ENCODE assay signal across 9 mouse cellular contexts in genomic region chr17:84698727-84699126, GRCm38 (mm10). TPM values are rescaled to one million over a fixed set of nuclear protein-coding genes. Genes with fewer than 3 reads are reported as not detected.
A peak's percentile ranks its signal among the peaks of the same experiment; 100 is the strongest.
DNase-seq lines count a peak whose midpoint lies in the region; ATAC-seq lines count a peak whose summit lies in the region.
"Had no signal": no experiment of that assay in that cellular context is flagged by ENCODE, and none has a peak within 500 bp of the region (broad histone marks: within the 10 kb centered on the region; RNA-seq: fewer than 3 reads in every experiment).

No protein-coding gene starts in this region.

- no peaks in the 10 kb centered on the region for H3K27me3 ChIP-seq in kidney, embryonic 15.5 days
- H3K27me3 ChIP-seq in stomach, embryonic 16.5 days (ENCODE audit: control insufficient read depth, insufficient read depth, low read length) = no peaks in the 10 kb centered on the region

- DNase-seq in kidney, adult 11 months = peak; percentile 48
- peak; percentile 80 for DNase-seq in brain, adult 2 months (ENCODE audit: low read depth, low spot score)
- peak; percentile 55 to 70 for DNase-seq in left cerebral cortex, postnatal 10 days (ENCODE audit: extremely low spot score in 1 of 2, low spot score in 2 of 2)

- no peaks in the 10 kb centered on the region for H3K36me3 ChIP-seq in kidney, embryonic 15.5 days
- no peaks in the 10 kb centered on the region for H3K36me3 ChIP-seq in stomach, embryonic 16.5 days (ENCODE audit: control insufficient read depth, insufficient read depth, low read length)

- no peaks in the 10 kb centered on the region for H3K9me3 ChIP-seq in kidney, embryonic 15.5 days (replicated peaks)
- H3K9me3 ChIP-seq in stomach, embryonic 16.5 days (replicated peaks; ENCODE audit: control insufficient read depth, low read length) = no peaks in the 10 kb centered on the region

- H3K4me3 ChIP-seq in kidney, embryonic 15.5 days (replicated peaks) = no peak overlapping the region
- H3K4me3 ChIP-seq in stomach, embryonic 16.5 days (replicated peaks; ENCODE audit: low read length) = no peak overlapping the region
- H3K4me3 ChIP-seq: myocyte had no signal

- peaks cover 38% of the 10 kb centered on the region for H3K4me1 ChIP-seq in kidney, embryonic 15.5 days
- no peaks in the 10 kb centered on the region for H3K4me1 ChIP-seq in stomach, embryonic 16.5 days (ENCODE audit: control insufficient read depth, insufficient read depth, low read length)

- ATAC-seq in kidney, embryonic 15.5 days (replicated peaks; ENCODE audit: low FRiP score) = no peak
- peak; percentile 84 for ATAC-seq in erythroblast, adult 5-6 weeks (replicated peaks; ENCODE audit: low FRiP score, poor library complexity, severe bottlenecking)
- peak; percentile 64 for ATAC-seq in inflammation-experienced regulatory T-cells, adult 6 months
- ATAC-seq in monocyte, adult 5-6 weeks (replicated peaks; ENCODE audit: insufficient number of reproducible peaks, low FRiP score, low TSS enrichment, poor library complexity, severe bottlenecking) = 0 out of 2 replicates have a peak, but pooled peaks have one; percentile 49
- peak; percentile 3; the same call in 1 of the 2 replicates for ATAC-seq in stomach, embryonic 16.5 days (ENCODE audit: insufficient read depth, low FRiP score)

- intact Hi-C loops in left cerebral cortex, postnatal 10 days (cut with DNase I) = no loop called here

- no peak overlapping the region for H3K27ac ChIP-seq in kidney, embryonic 15.5 days
- H3K27ac ChIP-seq in stomach, embryonic 16.5 days (ENCODE audit: low read length) = no peak overlapping the region

- WGBS in kidney, embryonic 15.5 days = 35% methylated on average over 5 of the region's 5 CpGs
- WGBS in stomach, embryonic 16.5 days = 28% methylated on average over 5 of the region's 5 CpGs

- H3K9ac ChIP-seq in kidney, embryonic 15.5 days = no peak overlapping the region
- H3K9ac ChIP-seq in stomach, embryonic 16.5 days (ENCODE audit: low read length) = no peak overlapping the region

- no peak overlapping the region for H3K4me2 ChIP-seq in kidney, embryonic 15.5 days
- no peak overlapping the region for H3K4me2 ChIP-seq in stomach, embryonic 16.5 days (ENCODE audit: low read depth, low read length)

RNA-seq across cellular contexts. Expression of gene Abcg5, which starts 15.9 kb away (rescaled TPM):
- polyA plus RNA-seq in kidney, embryonic 15.5 days (2015; fragmentation: Nextera tagmentation; extraction: Ambion mirVana) = 4.0 TPM in 2 replicates
- not detected in 2 replicates for total RNA-seq in erythroblast, adult 5-6 weeks (2015; ENCODE audit: low replicate concordance)
- not detected in 2 replicates for total RNA-seq in erythroblast, adult 5-6 weeks (2017; ENCODE audit: low replicate concordance)
- polyA plus RNA-seq in inflammation-experienced regulatory T-cells, adult 6 months (2017; shearing (Covaris generic)) = under 1 TPM in 1 of 3 experiments, not detected in 2; 0.49 TPM
- total RNA-seq in left cerebral cortex, postnatal 10 days (2021) = not detected
- not detected in 3 replicates for total RNA-seq in monocyte, adult 5-6 weeks (2017)
- 1.3 and 1.4 TPM in 2 replicates for polyA plus RNA-seq in stomach, embryonic 16.5 days (2015; fragmentation: Nextera tagmentation; extraction: Ambion mirVana)
- polyA plus RNA-seq: myocyte had no signal

RNA-seq across cellular contexts. Expression of gene Abcg8, which starts 22.6 kb away (rescaled TPM):
- polyA plus RNA-seq in kidney, embryonic 15.5 days (2015; fragmentation: Nextera tagmentation; extraction: Ambion mirVana) = 0.13 and 0.27 TPM in 2 replicates
- total RNA-seq in erythroblast, adult 5-6 weeks (2015; ENCODE audit: low replicate concordance) = not detected in 2 replicates
- total RNA-seq in erythroblast, adult 5-6 weeks (2017; ENCODE audit: low replicate concordance) = not detected in 2 replicates
- polyA plus RNA-seq in inflammation-experienced regulatory T-cells, adult 6 months (2017; shearing (Covaris generic)) = not detected
- not detected for total RNA-seq in left cerebral cortex, postnatal 10 days (2021)
- not detected in 3 replicates for total RNA-seq in monocyte, adult 5-6 weeks (2017)
- 0.09 and 0.10 TPM in 2 replicates for polyA plus RNA-seq in stomach, embryonic 16.5 days (2015; fragmentation: Nextera tagmentation; extraction: Ambion mirVana)
